Mouse (Mus musculus) WW6 (cell line): ENCODE measurements around the gene Spata13.

Experiments
- DNase-seq: peaks from one replicate; pipeline ENCODE4 v3.0.0-alpha.2; 2013; ENCODE audit warnings: low read depth, low spot score

The Spata13 gene

GRCm38 (mm10) chr14:60633961-60634864, at the start of gene Spata13:
Spata13 (plus strand) TSS chr14:60634001.
- peak; percentile 87 for DNase-seq

GRCm38 (mm10) chr14:60586687-60587453, 46.9 kb upstream of the Spata13 start:
- DNase-seq, result no peak

- no peak for DNase-seq
These were observed 44.8 kb upstream of the Spata13 start for GRCm38 (mm10) chr14:60589001-60589400.

GRCm38 (mm10) chr14:60592339-60592738, 41.5 kb upstream of the Spata13 start:
- no peak for DNase-seq

- DNase-seq, result no peak
These were observed 41.0 kb upstream of the Spata13 start for GRCm38 (mm10) chr14:60592822-60593221.

- DNase-seq, result no peak
These were observed 36.2 kb upstream of the Spata13 start for GRCm38 (mm10) chr14:60597571-60597970.

GRCm38 (mm10) chr14:60599044-60599443, 34.8 kb upstream of the Spata13 start:
- DNase-seq, result no peak

- no peak for DNase-seq
These were observed 28.2 kb upstream of the Spata13 start for GRCm38 (mm10) chr14:60605564-60605963.

- DNase-seq, result no peak
These were observed 27.6 kb upstream of the Spata13 start for GRCm38 (mm10) chr14:60606194-60606593.

DNA sequence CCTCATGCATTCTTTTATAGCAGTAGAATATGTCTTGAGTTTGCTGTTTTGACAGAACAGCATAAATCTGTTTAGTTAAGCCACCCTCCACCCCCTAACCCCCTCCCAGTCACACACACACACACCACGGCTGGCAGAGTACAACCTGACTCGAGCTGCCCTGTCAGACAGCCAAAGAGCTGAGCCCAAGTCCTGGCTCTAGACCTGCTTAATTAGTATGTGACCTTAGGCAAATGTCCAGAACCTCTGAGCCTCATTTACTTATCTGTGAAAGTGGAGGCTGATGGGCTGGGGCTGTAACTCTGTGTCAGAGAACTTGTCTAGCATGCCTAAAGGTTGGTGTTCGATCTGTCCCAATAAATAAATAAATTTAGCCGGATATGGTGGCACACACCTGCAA, 26.1 kb upstream of the Spata13 start:
- DNase-seq, result no peak

DNA sequence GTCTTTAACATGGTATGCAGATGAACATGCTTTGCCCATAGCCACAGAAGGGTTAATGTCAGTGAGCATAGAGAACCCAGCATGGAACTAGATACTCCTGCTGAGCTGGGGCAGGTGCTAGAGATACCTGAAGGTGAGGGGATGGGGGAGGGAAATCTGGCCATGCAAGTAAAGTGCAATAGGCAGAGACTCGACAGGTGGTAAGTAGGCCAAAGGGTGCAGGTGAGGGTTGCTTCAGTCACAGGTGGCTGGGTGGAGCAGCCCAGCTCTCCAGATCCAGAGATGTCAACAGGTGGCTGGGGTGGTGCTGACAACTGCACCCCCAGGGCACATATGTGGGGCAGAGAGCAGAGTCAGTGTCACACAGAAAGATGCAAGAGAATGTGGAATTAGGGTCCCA, 24.6 kb upstream of the Spata13 start:
- DNase-seq, result no peak

DNA sequence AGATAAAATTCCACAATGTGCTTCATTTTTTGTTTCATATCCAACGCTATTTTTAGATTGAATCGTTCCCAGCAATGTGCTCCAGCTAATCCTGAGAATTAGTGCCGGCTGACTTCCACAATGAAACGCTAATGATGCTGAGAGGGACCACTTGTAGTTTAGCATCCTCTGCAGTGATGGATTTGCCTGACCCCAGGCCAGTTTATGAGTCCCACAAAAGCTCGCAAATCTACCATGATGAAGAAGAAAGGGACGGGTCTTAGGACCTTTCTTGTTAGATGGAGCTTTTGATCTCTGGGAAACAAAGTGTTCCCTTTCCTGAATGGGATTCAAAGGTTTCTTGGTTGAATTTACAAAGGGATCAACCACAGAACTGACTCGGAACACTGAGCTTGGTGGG, 21.1 kb upstream of the Spata13 start:
- DNase-seq, result no peak

- DNase-seq, result no peak
These were observed 12.7 kb upstream of the Spata13 start for GRCm38 (mm10) chr14:60621076-60621475.

GRCm38 (mm10) chr14:60625486-60625885, 8.3 kb upstream of the Spata13 start:
- no peak for DNase-seq

DNA sequence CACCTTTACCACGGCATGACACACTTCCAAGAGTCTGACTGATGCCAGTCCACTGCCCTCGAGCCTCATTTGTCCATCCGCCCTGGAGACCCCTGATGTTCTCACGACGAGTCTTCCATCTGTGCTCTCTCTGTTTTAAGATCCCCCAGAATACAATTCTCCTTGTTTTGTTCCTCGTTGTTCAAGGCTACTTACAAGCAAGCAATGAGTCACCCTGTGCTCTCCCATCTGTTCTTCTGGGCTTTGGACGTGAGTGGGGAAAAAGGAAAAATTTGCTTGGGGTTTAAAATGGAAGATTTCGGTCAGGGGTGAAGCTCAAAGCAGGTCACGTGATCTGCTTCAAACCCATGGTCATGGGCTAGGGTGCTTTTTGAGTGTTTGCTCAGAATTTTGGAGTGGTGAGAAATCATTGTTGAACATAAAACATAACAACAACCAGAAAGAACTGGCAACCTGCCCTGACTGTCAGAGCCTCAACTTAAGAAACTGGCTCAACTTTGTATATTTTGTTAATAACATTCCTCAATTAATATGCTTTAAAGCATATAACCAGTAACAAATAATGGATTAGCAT, 3.8 kb upstream of the Spata13 start:
- DNase-seq, result no peak

DNA sequence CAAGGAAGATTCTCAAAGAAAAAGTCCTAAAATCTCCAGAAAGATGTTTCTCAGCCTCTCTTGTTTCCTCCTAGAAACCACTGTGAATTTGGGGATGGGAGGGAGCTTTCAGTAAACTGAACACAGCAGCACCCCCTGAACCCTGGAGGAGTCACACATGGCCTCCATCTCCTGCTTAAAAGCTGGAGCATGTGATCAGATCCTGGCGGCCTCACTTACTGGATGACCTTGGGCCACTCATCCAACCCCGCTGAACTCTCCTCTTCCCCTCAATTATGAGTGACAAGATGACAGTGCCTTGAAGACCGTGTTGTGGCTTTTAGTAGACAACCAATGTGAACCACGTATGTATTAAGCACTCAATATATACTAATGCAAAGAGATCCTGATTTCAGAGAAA, 2.8 kb upstream of the Spata13 start:
- no peak for DNase-seq

DNA sequence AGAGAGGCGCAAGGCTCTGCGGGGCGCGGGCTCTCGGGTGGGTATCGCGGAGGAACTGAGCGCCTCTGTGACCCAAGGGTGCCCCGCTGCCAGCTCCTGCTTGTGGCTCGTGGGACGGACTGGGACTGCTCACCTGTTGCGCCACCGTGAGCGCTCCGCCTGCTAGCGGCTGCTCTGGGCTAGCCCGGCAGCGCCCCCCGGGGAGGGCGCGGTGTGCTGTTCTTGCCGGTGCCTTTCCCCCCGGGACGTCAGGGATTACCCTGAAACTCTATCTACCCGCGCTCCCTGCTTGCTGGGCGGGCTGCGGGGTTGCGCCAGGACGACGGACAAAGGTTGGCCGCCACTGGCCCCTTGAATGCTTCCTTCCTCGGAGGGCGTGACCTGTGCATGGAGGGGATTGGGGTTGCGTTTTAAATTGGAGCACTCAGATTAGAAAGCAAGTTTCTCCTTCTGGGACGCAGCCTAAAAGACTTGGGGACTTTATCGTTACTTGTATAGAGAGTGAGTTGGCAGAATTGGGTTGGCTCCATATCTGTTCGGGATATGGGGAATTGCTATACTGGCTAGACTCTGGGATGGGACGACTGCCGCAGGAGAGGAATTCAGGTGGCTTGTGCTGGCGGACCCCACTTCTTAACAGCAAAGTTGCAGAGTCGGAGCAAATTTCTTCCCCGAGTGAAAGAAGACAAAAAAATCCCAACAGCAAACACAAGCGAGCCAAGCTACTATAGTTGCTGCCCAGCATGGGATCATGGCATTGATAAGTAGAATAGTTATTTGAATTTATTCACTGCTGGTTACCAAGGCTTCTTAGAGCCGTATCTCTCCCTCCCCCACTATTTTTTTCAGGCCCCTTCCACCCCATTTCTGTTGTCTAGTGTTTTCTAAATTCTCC, 1.3 kb downstream of the Spata13 start:
- DNase-seq, result peak; percentile 31

DNA sequence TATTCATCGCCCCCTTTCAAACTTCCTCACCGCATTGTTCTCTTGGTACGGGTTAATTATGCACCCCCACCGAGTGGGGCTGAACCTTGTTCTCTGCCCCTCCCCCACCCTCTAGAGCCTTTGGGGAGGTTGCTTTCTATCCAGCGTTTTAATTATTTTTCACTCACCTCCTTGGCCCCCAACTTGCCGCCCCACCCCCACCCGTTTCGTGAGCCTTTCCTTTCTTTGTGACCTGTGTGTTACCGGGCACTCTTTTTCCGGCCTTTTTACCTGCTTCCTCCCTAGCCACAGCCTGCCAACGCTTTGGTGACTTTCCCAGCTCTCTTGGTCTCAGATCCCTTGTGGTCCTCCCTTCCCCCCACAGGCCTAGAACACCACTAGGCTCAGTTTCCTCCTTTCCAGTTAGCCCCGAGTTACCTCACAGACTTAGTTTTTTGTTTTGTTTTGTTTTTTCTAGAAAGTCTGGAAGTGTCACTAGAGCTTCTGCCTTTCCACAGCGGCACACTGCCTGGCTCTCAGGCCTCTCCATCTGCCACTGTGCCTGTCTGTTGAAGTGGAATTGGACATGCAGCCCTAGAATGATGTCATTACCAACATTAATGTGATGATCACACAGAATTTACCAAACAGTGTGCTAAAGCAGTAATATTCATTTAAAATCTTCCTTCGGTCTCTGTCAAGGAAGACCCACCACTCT, 2.3 kb downstream of the Spata13 start:
- DNase-seq, result no peak

DNA sequence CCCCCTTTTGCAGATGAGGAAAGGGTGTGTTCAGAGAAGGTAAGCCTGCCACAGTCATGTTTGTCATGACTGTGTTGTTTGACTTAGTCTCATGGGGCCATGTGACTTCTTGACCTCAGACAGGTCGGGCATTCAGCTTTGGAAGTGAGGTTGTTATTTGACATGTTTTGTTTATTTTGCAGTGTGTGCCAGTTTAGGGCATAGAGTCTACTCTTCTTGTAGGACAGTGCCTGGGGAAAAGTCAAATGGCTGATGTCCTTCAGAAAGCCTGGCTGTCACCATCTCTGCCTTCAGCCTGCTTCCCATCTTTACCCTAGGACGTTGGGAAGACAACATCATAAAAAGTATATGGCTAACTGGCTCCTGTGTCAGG, 2.8 kb downstream of the Spata13 start:
- no peak for DNase-seq

- no peak for DNase-seq
These were observed 3.2 kb downstream of the Spata13 start for GRCm38 (mm10) chr14:60636996-60637395.

- DNase-seq, result no peak
These were observed 4.4 kb downstream of the Spata13 start for GRCm38 (mm10) chr14:60638159-60638558.
